Comparison of ENCODE assay signal across 9 mouse cellular contexts in the genomic region with DNA sequence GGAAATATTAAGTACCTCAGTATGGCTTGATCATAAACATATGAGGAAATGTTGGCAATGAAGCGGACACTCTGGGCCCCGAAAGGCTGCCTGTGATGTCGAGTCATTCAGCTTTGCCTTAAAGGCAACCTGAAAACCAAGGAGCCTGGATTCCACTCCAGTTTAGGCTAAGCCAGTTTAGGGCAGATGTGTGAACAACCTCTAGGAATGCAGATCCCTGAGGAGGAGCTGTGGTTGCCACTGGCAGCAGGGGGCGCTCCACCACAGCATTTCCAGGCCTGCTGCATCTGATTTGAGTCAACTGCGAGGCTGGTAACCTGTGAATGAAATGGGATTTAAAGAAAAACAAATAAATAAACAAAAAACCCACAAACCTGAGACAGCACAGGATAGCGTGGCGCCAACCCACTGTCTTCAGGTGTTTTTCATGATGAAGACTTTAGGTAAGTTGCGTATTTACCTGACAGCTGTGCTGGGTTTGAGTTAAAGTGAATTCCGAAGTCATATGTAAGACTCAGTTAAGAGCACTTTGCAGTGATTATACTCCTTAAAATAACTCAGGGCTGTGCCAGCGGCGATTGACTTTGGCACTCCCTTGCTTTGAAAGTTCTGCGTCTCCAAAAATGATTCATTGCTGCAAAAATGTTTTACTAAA. TPM values are rescaled to one million over a fixed set of nuclear protein-coding genes. Genes with fewer than 3 reads are reported as not detected.
DNase-seq lines count a peak whose midpoint lies in the region; ATAC-seq and TF ChIP-seq lines count a peak whose summit lies in the region.
"Had no signal": no experiment of that assay in that cellular context is flagged by ENCODE, and none has a peak within 500 bp of the region (broad histone marks: within the 10 kb centered on the region; RNA-seq: fewer than 3 reads in every experiment).

No protein-coding gene starts in this region.

- no peak overlapping the region for H3K27ac ChIP-seq in bone marrow macrophage, adult 2 months (ENCODE audit: insufficient read depth, low read depth, low read length)
- H3K27ac ChIP-seq in forebrain, embryonic 12.5 days, result no peak overlapping the region
- no peak overlapping the region for H3K27ac ChIP-seq in lung, embryonic 16.5 days (ENCODE audit: low read length)
- H3K27ac ChIP-seq: heart, embryonic 13.5 days had no signal

- peaks cover 20% of the 10 kb centered on the region for H3K27me3 ChIP-seq in E14TG2a.4 (ENCODE audit: insufficient read depth, low read length)
- H3K27me3 ChIP-seq in forebrain, embryonic 12.5 days, result no peaks in the 10 kb centered on the region
- peaks cover 2% of the 10 kb centered on the region for H3K27me3 ChIP-seq in lung, embryonic 16.5 days (ENCODE audit: control insufficient read depth, insufficient read depth, low read depth, low read length)

- ATAC-seq in forebrain, embryonic 12.5 days (ENCODE audit: low FRiP score), result peak; percentile 85
- peak; percentile 87 to 92 for ATAC-seq in hematopoietic stem cell, adult 5-6 weeks (replicated peaks in 1 of 2; ENCODE audit: insufficient read depth in 1 of 2, low FRiP score in 2 of 2, low TSS enrichment in 1 of 2, low read depth in 1 of 2, poor library complexity in 2 of 2, severe bottlenecking in 2 of 2)
- peak; percentile 82 for ATAC-seq in lung, embryonic 16.5 days (ENCODE audit: low read depth)

- TF ChIP-seq POLR2A in bone marrow macrophage, adult 2 months (IDR thresholded peaks at IDR 0.05; ENCODE audit: borderline replicate concordance, low read depth, low read length), result no peak

- no peaks in the 10 kb centered on the region for H3K36me3 ChIP-seq in E14TG2a.4 (ENCODE audit: insufficient read depth, low read length)
- no peaks in the 10 kb centered on the region for H3K36me3 ChIP-seq in forebrain, embryonic 12.5 days (replicated peaks)
- no peaks in the 10 kb centered on the region for H3K36me3 ChIP-seq in lung, embryonic 16.5 days (ENCODE audit: control insufficient read depth, insufficient read depth, low read length)
- H3K36me3 ChIP-seq: heart, embryonic 13.5 days had no signal

- H3K4me3 ChIP-seq in E14TG2a.4 (replicated peaks; ENCODE audit: low read length), result no peak overlapping the region
- no peak overlapping the region for H3K4me3 ChIP-seq in bone marrow macrophage, adult 2 months (ENCODE audit: insufficient read depth, low read length)
- no peak overlapping the region for H3K4me3 ChIP-seq in forebrain, embryonic 12.5 days (replicated peaks)
- H3K4me3 ChIP-seq in lung, embryonic 16.5 days (ENCODE audit: low read length), result no peak overlapping the region
- H3K4me3 ChIP-seq: heart, embryonic 13.5 days had no signal

- no peaks in the 10 kb centered on the region for H3K9me3 ChIP-seq in E14TG2a.4 (ENCODE audit: low read length)
- H3K9me3 ChIP-seq in forebrain, embryonic 12.5 days, result no peaks in the 10 kb centered on the region
- H3K9me3 ChIP-seq in lung, embryonic 16.5 days (ENCODE audit: control insufficient read depth, low read length), result no peaks in the 10 kb centered on the region
- H3K9me3 ChIP-seq: heart, embryonic 13.5 days had no signal

- H3K4me2 ChIP-seq in forebrain, embryonic 12.5 days, result no peak overlapping the region
- no peak overlapping the region for H3K4me2 ChIP-seq in lung, embryonic 16.5 days (ENCODE audit: low read depth, low read length)
- H3K4me2 ChIP-seq: heart, embryonic 13.5 days had no signal

- TF ChIP-seq CTCF in E14TG2a.4 (conservative IDR thresholded peaks at IDR 0.05; ENCODE audit: low read length), result peak; percentile 61
- peak; percentile 91 for TF ChIP-seq CTCF in bone marrow macrophage, adult 2 months (IDR thresholded peaks at IDR 0.05; ENCODE audit: low read depth, low read length)

- DNase-seq in layer of hippocampus, adult 18-20 months (ENCODE audit: low spot score in 2 of 2), result peak; percentile 67 to 89
- peak; percentile 79 for DNase-seq in right cerebral cortex, adult 18-20 months
- DNase-seq in urinary bladder, postnatal 14 days (ENCODE audit: low spot score), result peak; percentile 78

- H3K9ac ChIP-seq in forebrain, embryonic 12.5 days, result no peak overlapping the region
- no peak overlapping the region for H3K9ac ChIP-seq in lung, embryonic 16.5 days (ENCODE audit: low read length)
- H3K9ac ChIP-seq: heart, embryonic 13.5 days had no signal

- H3K4me1 ChIP-seq in E14TG2a.4 (replicated peaks; ENCODE audit: low read depth, low read length), result no peaks in the 10 kb centered on the region
- H3K4me1 ChIP-seq in bone marrow macrophage, adult 2 months (ENCODE audit: control insufficient read depth, insufficient read depth, low read length), result peaks cover 9% of the 10 kb centered on the region; the same call in 1 of the 2 replicates
- H3K4me1 ChIP-seq in forebrain, embryonic 12.5 days, result no peaks in the 10 kb centered on the region
- H3K4me1 ChIP-seq in lung, embryonic 16.5 days (replicated peaks; ENCODE audit: control insufficient read depth, insufficient read depth, low read length), result no peaks in the 10 kb centered on the region

- WGBS in forebrain, embryonic 12.5 days, result 26% methylated on average over 12 of the region's 12 CpGs
- 17% methylated on average over 12 of the region's 12 CpGs for WGBS in lung, embryonic 16.5 days

RNA-seq across cellular contexts. Expression of a gene that starts 6.4 kb away (rescaled TPM):
- polyA plus RNA-seq in bone marrow macrophage, adult 2 months (2012; ENCODE audit: insufficient read depth, insufficient read length, missing spikeins), result 2.5 and 3.0 TPM in 2 replicates
- polyA plus RNA-seq in forebrain, embryonic 12.5 days (2016; fragmentation: Nextera tagmentation; extraction: Ambion mirVana), result 1.8 and 2.5 TPM in 2 replicates
- total RNA-seq in hematopoietic stem cell, adult 5-6 weeks (2017), result 1.0 and 3.1 TPM in 2 replicates
- total RNA-seq in layer of hippocampus, adult 18-20 months (2021), result 100 to 1,000 TPM; 184 to 186 TPM
- 1.3 TPM in 2 replicates for polyA plus RNA-seq in lung, embryonic 16.5 days (2015; fragmentation: Nextera tagmentation; extraction: Ambion mirVana)
